Mouse (Mus musculus) neural tube, embryonic 14.5 days (tissue): ENCODE measurements at regions not wholly inside any gene's neighbourhood (a gene's known extent, or its start where the extent isn't known, plus 50 kb on each side); places are given as distances from the start of the nearest gene placed in this dataset.

Source experiments
- ATAC-seq: fragments of 200-750 bp; cut with Nextera tagmentation; 2 replicates; pipeline ENCODE4 v1.8.0; 2017; ENCODE audit warnings: low read depth, mild to moderate bottlenecking, moderate TSS enrichment, moderate library complexity
- H3K27ac ChIP-seq: fragments of 300-500 bp; sonication (generic); 2 replicates; pipeline ENCODE4 v1.5.1; 2014; ENCODE audit warnings: low read depth, mild to moderate bottlenecking, control low read depth, low read length, moderate library complexity, mixed read lengths
- H3K27me3 ChIP-seq: fragments of 300-500 bp; sonication (generic); 2 replicates; pipeline ENCODE4 v1.6.1; 2014; ENCODE audit warnings: low read length; ENCODE audit not compliant: control insufficient read depth, insufficient read depth
- H3K36me3 ChIP-seq: fragments of 300-500 bp; sonication (generic); 2 replicates; pipeline ENCODE4 v1.6.1; 2014; ENCODE audit warnings: low read length, mixed read lengths; ENCODE audit not compliant: control insufficient read depth, insufficient read depth
- H3K4me1 ChIP-seq: fragments of 300-500 bp; sonication (generic); 2 replicates; pipeline ENCODE4 v1.6.1; 2014; ENCODE audit warnings: low read length; ENCODE audit not compliant: control insufficient read depth, insufficient read depth
- H3K4me2 ChIP-seq: fragments of 300-500 bp; sonication (generic); 2 replicates; pipeline ENCODE4 v1.6.1; 2014; ENCODE audit warnings: mild to moderate bottlenecking, low read depth, low read length, control low read depth
- H3K4me3 ChIP-seq: fragments of 300-500 bp; sonication (generic); 2 replicates; pipeline ENCODE4 v1.5.1; 2014; ENCODE audit warnings: low read depth, low read length, control low read depth, mixed read lengths
- H3K9ac ChIP-seq: fragments of 300-500 bp; sonication (generic); replicated peaks from 2 replicates; pipeline ENCODE4 v1.6.1; 2014; ENCODE audit warnings: low read depth, mild to moderate bottlenecking, control low read depth, low read length, mixed read lengths
- H3K9me3 ChIP-seq: fragments of 300-500 bp; sonication (generic); 2 replicates; pipeline ENCODE4 v1.6.1; 2016; ENCODE audit warnings: low read length; ENCODE audit not compliant: control insufficient read depth
- WGBS: fragments of 180-500 bp; shearing (Covaris S2); extraction: QIAGEN DNeasy Blood & Tissue Kit; methylation state at CpG from one replicate; pipeline ENCODE4 v1.1.7; 2014; 5-methylcytosine and 5-hydroxymethylcytosine counted together

DNA sequence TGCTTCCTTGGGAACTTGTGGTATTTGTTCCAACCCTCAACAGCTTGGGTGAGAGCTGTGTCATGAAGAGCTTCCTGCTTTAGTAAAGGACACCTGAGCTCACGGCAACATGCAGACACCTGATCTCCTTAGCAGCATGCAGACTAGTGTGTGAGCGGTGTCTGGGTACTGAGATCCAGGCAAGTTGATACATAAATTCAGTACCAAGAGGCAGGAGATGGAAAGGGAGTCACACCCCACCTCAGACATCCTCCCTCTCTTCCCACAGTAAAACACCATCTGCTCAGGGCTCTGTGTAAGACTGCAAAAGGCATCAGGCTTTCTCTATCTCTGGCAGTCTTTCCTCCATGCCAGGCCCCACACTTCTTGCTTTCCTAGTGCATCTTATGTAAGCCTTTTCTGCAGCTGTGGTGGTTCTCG, 141.3 kb downstream of the Efnb2 start:
- no peak overlapping the region for H3K27ac ChIP-seq
- H3K4me1 ChIP-seq = no peaks in the 10 kb centered on the region
- no peak for ATAC-seq
- 92% methylated on average over 3 of the region's 3 CpGs for WGBS
- H3K4me2 ChIP-seq = no peak overlapping the region
- H3K36me3 ChIP-seq = no peaks in the 10 kb centered on the region
- no peaks in the 10 kb centered on the region for H3K9me3 ChIP-seq
- no peaks in the 10 kb centered on the region for H3K27me3 ChIP-seq
- H3K4me3 ChIP-seq = no peak overlapping the region
- no peak overlapping the region for H3K9ac ChIP-seq

DNA sequence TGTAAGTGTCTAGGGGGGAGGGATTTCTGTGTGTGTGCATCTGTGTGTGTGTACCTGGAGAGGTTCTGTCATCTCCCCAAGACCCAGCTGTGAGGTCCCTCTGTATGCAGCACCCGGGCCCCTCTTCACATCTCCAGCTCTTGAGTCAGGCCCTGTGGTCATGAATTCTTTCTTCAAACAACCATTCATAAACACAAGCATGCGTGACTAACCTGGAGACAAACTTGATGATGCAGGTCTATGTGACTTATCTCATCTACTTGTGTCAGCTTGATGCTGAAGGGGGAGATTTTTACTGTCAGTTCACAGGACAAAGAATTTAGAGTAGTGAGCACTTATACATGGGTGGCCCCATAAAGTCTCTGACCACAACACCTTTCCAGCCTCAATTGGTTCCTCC, 143.4 kb downstream of the Efnb2 start:
- Histone ChIP-seq H3K4me1 (no peaks in the 10 kb centered on the region), H3K4me2 (no peak overlapping the region), H3K9ac (no peak overlapping the region), H3K27me3 (no peaks in the 10 kb centered on the region), H3K36me3 (no peaks in the 10 kb centered on the region), H3K27ac (no peak overlapping the region), H3K9me3 (no peaks in the 10 kb centered on the region), H3K4me3 (no peak overlapping the region)
- WGBS = 73% methylated on average over 2 of the region's 2 CpGs
- no peak for ATAC-seq

DNA sequence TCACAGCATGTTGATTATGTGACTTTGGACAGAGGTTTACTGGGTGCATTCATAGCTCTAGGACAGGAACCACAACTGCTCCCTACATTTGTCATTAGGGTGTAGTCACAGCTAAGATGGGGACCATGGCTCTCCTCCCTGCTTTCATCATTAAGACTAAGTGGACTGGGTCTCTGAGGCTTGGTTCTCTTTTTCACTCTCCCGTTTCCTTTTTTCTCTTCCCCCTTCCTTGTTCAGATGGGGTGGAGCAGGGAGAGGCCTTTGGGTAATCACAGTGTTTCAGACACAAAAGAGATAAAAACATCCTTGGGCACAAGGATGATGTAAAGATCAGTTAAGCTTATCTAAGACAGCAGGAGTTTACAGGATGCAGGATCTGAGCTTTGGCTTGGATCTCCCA, 144.8 kb downstream of the Efnb2 start:
- no peaks in the 10 kb centered on the region for H3K27me3 ChIP-seq
- ATAC-seq = no peak
- H3K9me3 ChIP-seq = no peaks in the 10 kb centered on the region
- 36% methylated on average over 1 of the region's 1 CpGs for WGBS
- no peaks in the 10 kb centered on the region for H3K36me3 ChIP-seq
- H3K4me1 ChIP-seq = no peaks in the 10 kb centered on the region
- H3K4me3 ChIP-seq = no peak overlapping the region
- no peak overlapping the region for H3K27ac ChIP-seq
- no peak overlapping the region for H3K4me2 ChIP-seq
- no peak overlapping the region for H3K9ac ChIP-seq

DNA sequence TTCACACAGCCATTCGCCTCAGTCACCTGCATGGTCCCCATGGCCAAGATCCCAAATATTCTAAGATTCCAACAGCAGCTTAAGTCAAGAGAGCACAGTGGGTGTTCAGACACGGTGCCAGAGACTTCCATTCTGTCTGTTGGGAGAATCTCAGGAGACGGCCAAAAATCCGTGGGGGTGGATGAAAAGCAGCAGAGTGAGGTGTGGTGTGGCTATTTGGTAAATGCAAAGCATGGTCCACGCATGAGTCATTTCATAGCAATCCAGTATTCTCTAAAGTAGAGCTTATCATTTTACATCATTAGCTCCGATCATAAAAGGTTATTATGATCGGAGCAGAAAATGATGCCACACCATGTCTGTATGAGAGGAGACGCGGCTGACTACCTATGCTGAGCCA, 161.1 kb downstream of the Efnb2 start:
- no peak for ATAC-seq
- no peaks in the 10 kb centered on the region for H3K27me3 ChIP-seq
- no peaks in the 10 kb centered on the region for H3K9me3 ChIP-seq
- no peaks in the 10 kb centered on the region for H3K36me3 ChIP-seq
- no peak overlapping the region for H3K4me2 ChIP-seq
- H3K27ac ChIP-seq = no peak overlapping the region
- 0 out of 2 replicates have a peak, but pooled peaks cover 7% of the 10 kb centered on the region for H3K4me1 ChIP-seq
- H3K4me3 ChIP-seq = no peak overlapping the region
- 89% methylated on average over 9 of the region's 9 CpGs for WGBS
- no peak overlapping the region for H3K9ac ChIP-seq

DNA sequence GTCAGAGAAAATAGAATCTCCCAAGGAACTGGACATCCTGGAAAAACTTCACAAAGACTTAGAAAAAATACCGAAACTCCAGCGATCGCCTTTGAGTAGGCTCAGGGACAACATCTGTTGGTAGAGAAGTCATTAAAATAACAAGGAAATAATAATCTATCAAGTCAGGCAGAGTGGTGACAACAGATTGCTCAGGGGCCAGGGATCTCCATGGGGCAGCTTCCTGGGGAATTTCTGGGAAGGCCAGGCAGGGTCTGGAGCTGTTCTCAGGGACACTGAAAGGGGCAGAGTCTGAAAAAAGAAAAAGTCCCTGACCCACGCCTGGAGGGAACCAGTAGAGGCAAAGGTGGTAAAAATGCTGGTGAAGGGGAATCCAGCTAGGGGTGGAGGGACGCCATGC, 162.3 kb downstream of the Efnb2 start:
- ATAC-seq = no peak
- H3K27me3 ChIP-seq = no peaks in the 10 kb centered on the region
- 29% methylated on average over 5 of the region's 5 CpGs for WGBS

DNA sequence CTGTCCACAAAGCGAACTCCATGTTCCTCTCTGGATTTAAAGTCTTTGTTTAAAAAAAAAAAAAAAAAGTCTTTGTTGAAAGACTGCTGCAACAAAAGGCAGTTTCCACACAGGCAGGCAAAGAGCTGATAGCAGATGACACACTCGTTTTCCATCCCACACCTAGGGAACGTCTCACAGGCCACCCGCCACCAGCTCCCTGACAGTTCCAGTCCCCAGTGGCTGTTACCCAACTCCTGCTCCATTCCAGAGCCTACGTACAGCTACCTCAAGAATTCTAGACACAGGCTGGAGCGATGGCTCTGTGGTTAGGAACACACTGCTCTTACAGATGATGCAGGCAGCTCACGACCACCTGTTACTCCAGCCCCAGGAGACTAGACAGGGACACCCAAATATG, 165.6 kb downstream of the Efnb2 start:
- WGBS = 73% methylated on average over 7 of the region's 7 CpGs

More for the DNA sequence above, 162.3 kb downstream of the Efnb2 start:
- Histone ChIP-seq H3K36me3 (no peaks in the 10 kb centered on the region), H3K4me2 (no peak overlapping the region), H3K9ac (no peak overlapping the region), H3K4me1 (0 out of 2 replicates have a peak, but pooled peaks cover 7% of the 10 kb centered on the region), H3K9me3 (no peaks in the 10 kb centered on the region), H3K4me3 (no peak overlapping the region), H3K27ac (no peak overlapping the region)

DNA sequence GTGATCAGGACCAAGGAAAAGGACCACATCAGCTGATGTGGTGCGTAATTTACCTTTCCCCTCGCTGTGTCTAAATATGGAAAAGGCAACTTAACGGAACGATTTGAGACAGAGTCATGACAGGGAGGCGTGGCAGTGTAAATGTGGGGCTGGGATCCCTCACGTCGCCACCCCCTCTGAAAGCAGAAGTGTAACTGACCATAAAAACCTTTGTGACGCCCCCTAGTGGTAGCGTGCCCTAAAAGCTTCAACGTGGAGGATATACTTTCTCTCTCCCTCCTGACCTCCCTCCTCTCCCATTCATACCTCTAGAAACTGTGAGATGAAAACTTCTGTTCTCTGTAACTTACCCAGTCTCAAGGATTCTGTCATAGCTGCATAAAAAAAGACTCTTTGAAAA, 166.8 kb downstream of the Efnb2 start:
- H3K27ac ChIP-seq = no peak overlapping the region
- no peak overlapping the region for H3K4me3 ChIP-seq
- no peaks in the 10 kb centered on the region for H3K36me3 ChIP-seq
- no peak overlapping the region for H3K9ac ChIP-seq
- ATAC-seq = no peak
- H3K4me2 ChIP-seq = no peak overlapping the region
- H3K9me3 ChIP-seq = no peaks in the 10 kb centered on the region
- no peaks in the 10 kb centered on the region for H3K27me3 ChIP-seq
- peaks cover 7% of the 10 kb centered on the region for H3K4me1 ChIP-seq
- WGBS = 94% methylated on average over 10 of the region's 10 CpGs

More for the DNA sequence above, 165.6 kb downstream of the Efnb2 start:
- Histone ChIP-seq H3K27me3 (no peaks in the 10 kb centered on the region), H3K9me3 (no peaks in the 10 kb centered on the region), H3K4me1 (no peaks in the 10 kb centered on the region), H3K27ac (no peak overlapping the region), H3K9ac (no peak overlapping the region), H3K4me3 (no peak overlapping the region), H3K36me3 (no peaks in the 10 kb centered on the region), H3K4me2 (no peak overlapping the region)
- no peak for ATAC-seq

DNA sequence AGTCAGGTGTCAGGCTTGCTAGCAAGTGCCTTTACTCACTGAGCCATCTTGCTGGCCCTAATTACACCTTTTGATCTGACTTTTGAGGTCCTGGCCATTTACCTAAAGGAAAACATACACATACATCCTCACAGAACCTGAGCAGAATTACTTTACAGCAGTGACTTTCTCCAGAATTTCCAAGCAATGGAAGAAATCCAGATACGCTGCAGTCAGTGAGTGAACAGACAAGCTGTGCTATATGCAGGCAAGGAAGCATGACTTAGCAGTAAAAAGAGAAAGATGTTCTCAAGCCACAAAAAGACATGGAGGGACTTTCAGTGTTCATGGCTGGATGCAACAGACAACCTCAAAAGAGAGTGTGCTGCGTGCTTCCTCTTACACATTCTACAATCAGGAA, 169.1 kb downstream of the Efnb2 start:
- no peak overlapping the region for H3K4me2 ChIP-seq
- no peaks in the 10 kb centered on the region for H3K9me3 ChIP-seq
- peaks cover 22% of the 10 kb centered on the region for H3K4me1 ChIP-seq
- WGBS = 93% methylated on average over 2 of the region's 2 CpGs
- no peaks in the 10 kb centered on the region for H3K36me3 ChIP-seq
- ATAC-seq = no peak
- no peak overlapping the region for H3K9ac ChIP-seq
- no peak overlapping the region for H3K27ac ChIP-seq
- no peak overlapping the region for H3K4me3 ChIP-seq
- no peaks in the 10 kb centered on the region for H3K27me3 ChIP-seq

DNA sequence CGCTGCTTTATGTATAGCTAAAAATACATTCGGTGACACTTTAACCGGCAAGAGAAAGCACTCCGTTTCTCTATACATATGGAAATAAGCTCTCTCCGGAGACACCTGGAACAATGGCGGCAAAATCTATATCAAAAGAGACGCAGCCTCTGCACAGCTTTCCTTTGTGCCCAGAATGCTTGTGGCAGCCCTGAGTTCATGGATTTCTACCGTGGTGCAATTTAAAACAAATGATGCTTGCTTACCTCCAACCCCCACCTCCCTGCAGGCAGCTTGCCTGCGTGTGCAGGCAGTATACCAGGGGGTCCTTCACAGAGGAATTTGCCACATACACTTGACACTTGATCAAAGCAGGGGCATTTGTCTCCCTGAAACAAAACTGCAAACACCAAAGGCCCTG, 171.3 kb downstream of the Efnb2 start:
- H3K4me1 ChIP-seq = peaks cover 22% of the 10 kb centered on the region
- ATAC-seq = no peak
- H3K9ac ChIP-seq = no peak overlapping the region
- WGBS = 2% methylated on average over 9 of the region's 9 CpGs
- H3K27me3 ChIP-seq = no peaks in the 10 kb centered on the region
- no peak overlapping the region for H3K27ac ChIP-seq
- no peaks in the 10 kb centered on the region for H3K36me3 ChIP-seq
- peak overlapping the region; percentile 12; the same call in 1 of the 2 replicates for H3K4me2 ChIP-seq
- H3K4me3 ChIP-seq = no peak overlapping the region
- no peaks in the 10 kb centered on the region for H3K9me3 ChIP-seq
